Mouse (Mus musculus): Measurements from ENCODE around the gene Gimd1.

DNA sequence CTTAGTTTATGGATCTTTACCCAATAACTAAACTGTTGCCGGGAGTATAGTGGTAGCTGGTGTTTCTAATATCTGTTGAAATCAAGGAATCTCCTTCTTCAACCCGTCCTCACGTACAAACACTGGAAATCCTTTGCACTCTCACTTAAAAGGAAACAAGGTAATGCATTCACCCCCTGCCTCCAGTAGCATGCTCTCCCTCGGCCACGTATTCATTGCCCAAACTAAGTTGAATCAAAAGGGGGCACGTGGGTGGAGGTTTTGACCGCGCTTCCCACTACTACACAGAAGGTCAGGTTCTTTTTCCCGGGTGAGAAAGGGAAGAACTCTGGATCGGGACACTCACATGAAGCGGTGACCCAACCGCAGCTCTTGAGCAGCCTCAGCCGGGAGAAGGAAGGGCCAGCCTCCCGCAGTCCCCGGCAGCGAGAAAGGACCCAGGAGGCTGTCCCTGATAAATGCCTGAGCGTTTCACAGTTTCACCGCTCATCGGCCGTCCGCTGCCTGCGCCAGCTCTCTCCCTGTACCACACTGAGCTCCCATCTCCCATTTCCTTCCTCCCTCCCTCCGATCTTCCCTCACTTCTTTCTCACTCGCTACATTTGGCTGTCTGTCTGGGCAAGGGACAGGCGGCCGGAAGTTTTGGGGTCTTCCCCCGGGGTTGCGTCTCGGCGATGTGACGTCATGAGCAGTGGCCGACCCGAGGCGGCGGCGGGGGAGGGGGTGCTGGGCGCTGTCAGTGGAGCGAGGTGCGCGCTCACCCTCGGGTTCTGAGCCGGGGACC lies 54.0 kb downstream of the Gimd1 start, which contains the start of gene Tbck:
- TF ChIP-seq MAFK (IDR thresholded peaks at IDR 0.05; ENCODE audit: borderline replicate concordance, low read depth, low read length) (no peak), ZKSCAN1 (IDR thresholded peaks at IDR 0.05; ENCODE audit: low read depth, low read length) (no peak), CTCF (IDR thresholded peaks at IDR 0.05 in 2 of 3, conservative IDR thresholded peaks at IDR 0.05 in 1 of 3; ENCODE audit: control insufficient read depth in 1 of 3, insufficient read depth in 1 of 3, low read depth in 2 of 3, low read length in 3 of 3, poor library complexity in 1 of 3, severe bottlenecking in 1 of 3) (peak in 1 of 3 experiments; percentile 25; a peak in 1 of 6 replicates), ZMIZ1 (IDR thresholded peaks at IDR 0.05; ENCODE audit: low read depth, low read length) (0 out of 2 replicates have a peak, but pooled peaks have one; percentile 17), POLR2A (IDR thresholded peaks at IDR 0.05; ENCODE audit: control insufficient read depth in 1 of 2, insufficient read depth in 1 of 2, low read depth in 1 of 2, low read length in 2 of 2, poor library complexity in 1 of 2) (peak; percentile 51 to 81; a peak in 3 of 4 replicates), MAX (IDR thresholded peaks at IDR 0.05; ENCODE audit: low read length) (peak; percentile 100), EP300 (IDR thresholded peaks at IDR 0.05; ENCODE audit: low read depth in 1 of 2, low read length in 2 of 2) (0 out of 4 replicates have a peak, but pooled peaks of 1 of the 2 experiments have one; percentile 15), MYC (IDR thresholded peaks at IDR 0.05; ENCODE audit: low read depth, low read length) (peak; percentile 25; the same call in 1 of the 2 replicates), ELF1 (IDR thresholded peaks at IDR 0.05; ENCODE audit: low read depth, low read length) (peak; percentile 69), POLR2AphosphoS2 (IDR thresholded peaks at IDR 0.05; ENCODE audit: low read length) (peak; percentile 61)
